Mouse (Mus musculus): ENCODE data around the gene Atpaf2. TPM values are rescaled to one million over a fixed set of nuclear protein-coding genes. Genes with fewer than 3 reads are reported as not detected.
A peak's percentile ranks its signal among the peaks of the same experiment; 100 is the strongest.
"Not testable (repeated sequence)": the region's sequence is repeated elsewhere in the genome, so short reads cannot be mapped to it uniquely, and the experiment has no call there.

The Atpaf2 gene
- 10 to 100 TPM; 29.9 to 31.5 TPM for total RNA-seq (2021)

DNA sequence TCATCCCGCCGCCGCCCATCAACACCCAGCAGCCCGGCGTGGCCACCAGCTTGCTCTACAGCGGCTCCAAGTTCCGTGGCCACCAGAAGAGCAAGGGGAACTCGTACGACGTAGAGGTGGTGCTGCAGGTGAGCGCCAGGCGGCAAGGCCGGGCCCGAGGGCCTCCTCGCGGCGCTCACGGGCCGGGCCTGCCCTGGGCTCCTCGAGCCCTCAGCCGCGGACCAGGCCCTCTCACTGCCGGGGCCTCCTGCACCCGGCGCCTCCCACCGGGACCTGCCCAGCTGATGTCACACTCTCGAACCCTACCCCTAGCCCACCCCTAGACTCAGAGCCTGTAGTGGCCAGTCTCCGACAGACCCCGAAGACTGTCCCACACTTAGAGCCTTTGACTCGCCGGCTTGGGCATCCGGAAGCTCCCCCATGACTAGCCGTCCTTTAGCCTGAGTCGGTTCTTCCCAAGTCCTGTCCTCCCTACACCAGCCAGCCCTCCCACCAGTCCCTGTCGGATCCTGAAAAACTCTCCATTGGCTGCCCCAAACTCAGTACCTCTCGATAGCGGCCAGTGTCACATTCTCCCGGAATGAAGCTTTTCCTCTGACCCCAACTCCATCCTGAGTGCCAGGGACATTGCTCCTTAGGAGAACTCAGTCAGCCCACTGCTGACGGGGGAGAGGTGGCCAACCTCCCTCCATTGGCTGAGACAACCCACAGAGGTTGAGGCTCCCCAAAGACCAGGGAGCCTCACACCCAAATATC is at the start of gene Atpaf2:
TSS of gene Atpaf2 (minus strand) at position 741 of the 756 bp plus-strand sequence.
- peak; percentile 16 to 23 for DNase-seq (ENCODE audit: low spot score in 2 of 2)
- intact Hi-C loops (cut with DNase I) = loop anchor here (2.0 to 10.0 kb wide), 3 partner anchors 65 to 453 kb away; partner anchors contain the start of genes Drc3, Rasd1 and Tom1l2

DNA sequence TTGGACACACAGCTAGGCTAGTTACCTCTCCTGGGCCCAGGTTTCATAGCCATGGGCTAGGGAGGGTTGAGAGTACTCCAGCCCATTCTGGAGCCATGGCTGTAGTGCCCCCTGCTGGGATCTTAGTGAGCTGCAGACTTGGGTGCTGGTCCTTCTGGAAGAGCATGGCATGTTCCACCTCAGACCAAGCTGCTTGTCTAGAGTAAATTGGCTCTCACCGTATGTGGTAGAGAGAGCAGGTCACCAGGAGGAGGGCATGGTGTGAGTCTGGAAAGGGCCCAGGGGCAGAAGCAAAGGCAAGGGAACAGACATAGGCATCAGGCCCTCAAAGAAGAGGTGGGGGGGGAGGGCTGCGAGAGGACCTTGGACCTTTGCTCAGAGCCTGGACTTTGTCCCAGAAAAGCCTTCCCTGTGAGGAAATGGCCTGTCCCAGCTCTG is 47.7 kb upstream of the Atpaf2 start:
- no peak for DNase-seq (ENCODE audit: low spot score in 2 of 2)
- intact Hi-C loops (cut with DNase I) = no loop called here

DNA sequence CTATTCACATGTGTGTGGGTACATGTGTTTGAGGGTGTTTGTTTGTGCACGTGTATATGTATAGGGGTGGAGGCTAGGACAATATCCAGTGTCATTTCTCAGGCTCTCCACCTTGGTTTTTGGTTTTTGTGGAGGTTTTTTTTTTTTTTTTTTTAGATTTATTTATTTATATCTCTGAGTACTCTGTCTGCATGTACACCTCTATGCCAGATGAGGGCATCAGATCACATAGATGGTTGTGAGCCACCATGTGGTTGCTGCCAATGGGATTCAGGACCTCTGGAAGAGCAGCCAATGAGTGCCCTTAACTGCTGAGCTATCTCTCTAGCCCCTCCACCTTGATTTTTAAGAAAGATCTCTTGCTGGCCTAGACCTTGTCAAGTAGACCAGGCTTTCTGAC is 39.7 kb upstream of the Atpaf2 start:
- intact Hi-C loops (cut with DNase I) = no loop called here
- no peak for DNase-seq (ENCODE audit: low spot score in 2 of 2)

DNA sequence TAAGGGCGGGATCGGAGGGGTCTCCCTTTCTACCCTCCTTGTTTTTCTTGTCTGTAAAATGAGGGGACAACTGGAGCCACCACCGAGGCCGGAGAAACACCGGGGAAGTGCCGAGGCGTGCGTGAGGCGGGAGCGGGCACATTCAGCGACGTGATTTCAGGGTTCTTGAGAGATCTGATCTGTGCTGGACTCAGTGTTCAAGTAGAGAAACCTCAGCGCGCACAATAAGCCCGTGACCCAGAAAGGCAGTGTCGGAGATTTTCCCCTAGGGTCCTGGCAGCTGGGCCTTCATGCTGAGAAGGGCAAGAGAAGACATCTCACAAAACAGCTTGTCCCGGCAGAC is 36.5 kb upstream of the Atpaf2 start:
- no peak for DNase-seq (ENCODE audit: low spot score in 2 of 2)
- intact Hi-C loops (cut with DNase I) = loop anchor here (2.0 kb wide), 1 partner anchor 82 kb away; the partner anchor contains the start of gene Alkbh5

DNA sequence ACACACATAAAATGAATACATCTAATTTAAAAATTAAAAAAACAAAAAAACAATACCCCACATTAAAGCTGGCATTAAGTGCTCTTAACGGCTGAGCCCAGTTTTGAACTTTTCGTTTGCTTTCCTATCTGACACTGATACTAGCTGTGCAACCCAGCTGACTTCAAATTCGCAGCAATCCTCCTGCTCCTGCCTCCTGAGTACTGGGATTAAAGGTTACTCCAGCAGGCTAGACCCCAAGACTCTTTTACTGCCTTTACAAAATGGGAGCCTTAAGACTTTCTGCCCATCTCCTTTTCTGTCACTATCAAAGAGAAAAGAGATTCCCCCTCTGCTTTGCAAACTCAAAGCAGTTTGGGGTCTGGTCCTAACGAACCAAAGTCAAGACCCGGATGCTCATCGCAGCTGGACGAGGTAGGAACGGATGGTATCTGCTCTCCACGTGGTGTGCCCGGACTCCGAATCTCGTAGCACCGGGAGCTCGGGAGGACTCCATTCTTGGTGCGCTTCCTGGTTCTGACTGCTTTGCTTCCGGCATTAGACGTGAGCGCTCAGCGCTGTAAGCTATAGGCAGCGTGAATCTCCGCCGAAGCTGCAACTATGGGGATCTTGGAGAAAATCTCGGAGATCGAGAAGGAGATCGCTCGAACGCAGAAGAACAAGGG is 36.0 kb upstream of the Atpaf2 start, which contains the start of gene Drg2:
TSS of gene Drg2 (plus strand) at position 512 of the 665 bp plus-strand sequence.
- intact Hi-C loops (cut with DNase I) = loop anchor here (2.0 kb wide), 1 partner anchor 83 kb away; the partner anchor contains the start of gene Alkbh5
- peak; percentile 88 to 90 for DNase-seq (ENCODE audit: low spot score in 2 of 2)

DNA sequence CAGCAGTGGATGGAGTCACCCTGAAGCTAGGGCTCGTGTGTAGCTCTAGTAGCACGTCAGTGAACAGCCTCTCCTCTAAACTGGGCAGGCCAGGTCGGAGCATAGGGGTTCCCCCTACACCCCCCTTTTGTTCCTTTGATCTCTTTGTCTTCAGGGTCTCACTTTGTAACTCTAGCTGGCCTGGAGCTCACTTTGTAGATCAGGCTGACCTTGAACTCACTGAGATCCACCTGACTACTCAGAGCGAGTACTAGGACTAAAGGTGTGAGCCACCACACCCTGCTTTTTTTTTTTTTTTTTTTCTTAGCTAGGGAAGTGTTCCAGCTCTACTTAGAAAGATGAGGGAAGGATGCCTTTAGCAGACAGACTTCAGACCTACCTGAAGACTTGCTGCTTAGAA is 25.8 kb upstream of the Atpaf2 start:
- intact Hi-C loops (cut with DNase I) = no loop called here
- no peak for DNase-seq (ENCODE audit: low spot score in 2 of 2)

DNA sequence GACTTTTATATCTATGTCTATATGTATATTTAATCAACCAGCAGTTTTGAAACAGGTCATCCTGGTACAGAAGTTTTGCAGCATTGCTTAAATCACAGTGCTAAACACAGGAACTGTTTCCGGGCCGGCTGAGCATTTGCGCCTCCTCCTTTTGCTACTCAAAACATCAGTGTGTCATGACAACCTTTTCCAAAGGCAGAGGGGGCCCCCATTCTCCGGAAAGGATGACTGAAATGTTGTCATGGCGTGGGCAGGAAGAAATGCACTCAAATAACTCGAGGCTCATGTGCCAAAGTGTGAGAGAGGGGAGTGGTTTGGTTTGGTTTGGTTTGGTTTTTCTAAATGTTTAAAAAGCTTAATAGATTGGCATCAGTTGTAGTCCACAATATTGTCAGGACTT is 24.6 kb upstream of the Atpaf2 start:
- DNase-seq (ENCODE audit: low spot score in 2 of 2) = no peak

DNA sequence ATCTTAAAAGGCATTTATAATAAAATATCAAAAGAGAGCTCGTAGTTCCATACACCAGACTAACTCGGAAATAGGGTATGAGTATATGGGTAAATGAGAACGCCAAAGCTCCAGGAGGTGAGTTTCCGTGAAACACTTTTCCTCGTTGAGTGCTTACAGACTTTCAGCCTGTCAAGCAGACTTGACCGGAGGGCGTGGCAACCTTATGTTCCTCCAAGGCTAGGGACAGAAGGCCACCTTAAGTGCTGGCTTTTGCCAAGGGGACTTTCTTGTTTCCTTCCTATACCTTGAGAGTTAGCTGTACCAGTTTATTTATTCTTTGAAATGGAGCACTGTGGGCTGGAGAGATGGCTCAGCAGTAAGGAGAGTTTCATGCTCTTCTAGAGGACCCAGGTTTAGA is 21.9 kb upstream of the Atpaf2 start:
- intact Hi-C loops (cut with DNase I) = no loop called here

More for the DNA sequence above, 24.6 kb upstream of the Atpaf2 start:
- intact Hi-C loops (cut with DNase I) = no loop called here

DNA sequence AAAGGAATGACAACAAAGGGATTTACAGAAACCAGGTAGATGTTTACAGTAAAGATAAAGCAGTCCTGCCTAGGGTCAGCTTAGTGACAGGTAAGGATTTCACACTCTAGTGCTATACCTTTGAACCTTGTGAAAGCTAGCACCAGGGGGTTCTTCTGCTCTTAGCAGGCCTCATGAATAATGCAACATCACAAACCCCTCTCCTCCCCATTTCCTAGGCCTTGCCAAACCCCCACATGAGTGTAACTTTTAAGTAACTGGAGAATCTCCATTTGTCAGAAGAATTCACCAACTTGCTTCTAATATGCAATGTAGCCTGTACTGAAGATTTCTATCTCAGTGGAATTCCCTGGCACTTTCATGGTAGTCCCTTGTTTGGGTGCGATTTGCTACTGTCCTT is 21.4 kb upstream of the Atpaf2 start:
- DNase-seq (ENCODE audit: low spot score in 2 of 2); intact Hi-C loops (cut with DNase I): not testable (repeated sequence)

More for the DNA sequence above, 21.9 kb upstream of the Atpaf2 start:
- no peak for DNase-seq (ENCODE audit: low spot score in 2 of 2)

DNA sequence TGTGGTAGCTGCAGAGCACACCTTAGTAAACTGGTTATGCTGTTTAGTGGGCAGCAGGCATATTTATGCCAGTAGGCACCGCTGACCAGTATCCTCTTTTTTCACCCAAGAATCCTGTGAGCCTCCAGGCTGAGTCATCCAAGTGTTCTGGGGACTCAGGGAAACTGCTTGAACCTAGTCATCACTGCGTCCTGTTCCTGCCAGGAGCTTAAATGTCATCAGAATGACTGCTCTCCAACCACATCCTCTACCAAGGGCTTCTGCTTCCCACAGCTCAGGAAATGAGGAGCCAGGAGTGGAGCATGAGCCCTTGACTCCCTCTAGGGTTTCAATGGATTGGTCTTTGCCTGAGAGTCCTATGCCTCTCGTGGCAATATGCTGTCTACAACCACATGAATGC is 18.4 kb upstream of the Atpaf2 start:
- no peak for DNase-seq (ENCODE audit: low spot score in 2 of 2)
- intact Hi-C loops (cut with DNase I) = no loop called here

DNA sequence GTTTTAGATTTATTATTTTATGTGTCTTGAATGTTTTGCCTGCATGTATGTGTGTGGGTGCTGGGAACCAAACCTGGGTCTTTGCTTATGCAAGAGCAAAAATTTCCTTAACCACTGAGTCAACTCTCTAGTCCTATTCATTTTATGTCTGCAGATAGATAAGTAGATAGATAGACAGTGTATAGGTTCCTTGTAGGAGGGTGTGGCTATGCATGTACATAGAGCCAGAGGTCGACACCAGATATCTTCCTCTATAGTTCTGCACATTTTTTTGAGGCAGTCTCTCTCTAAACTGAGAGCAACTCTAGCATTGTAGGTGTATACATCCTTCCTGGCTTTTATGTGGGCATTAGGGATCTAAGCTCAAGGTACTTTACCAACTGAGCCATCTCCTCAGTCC is 16.9 kb upstream of the Atpaf2 start:
- DNase-seq (ENCODE audit: low spot score in 2 of 2) = no peak
- intact Hi-C loops (cut with DNase I) = no loop called here

DNA sequence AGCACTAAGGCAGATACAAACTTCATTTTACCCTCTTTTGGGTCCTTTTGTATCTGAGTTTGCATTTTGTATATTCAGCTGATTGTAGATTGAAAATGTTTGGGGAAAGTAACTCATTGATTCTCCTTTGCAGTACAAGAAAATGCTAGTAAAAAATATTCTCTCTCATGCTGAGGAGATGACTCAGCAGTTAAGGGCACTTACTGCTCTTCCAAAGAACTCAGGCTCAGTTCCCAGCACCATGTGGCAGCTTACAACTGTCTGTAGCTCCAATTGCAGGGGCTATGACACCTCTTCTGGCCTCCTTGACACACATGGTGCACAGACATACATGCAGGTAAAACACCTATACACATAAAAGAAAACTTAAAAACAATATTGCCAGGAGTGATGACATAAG is 15.2 kb upstream of the Atpaf2 start:
- intact Hi-C loops (cut with DNase I) = no loop called here
- DNase-seq (ENCODE audit: low spot score in 2 of 2) = no peak

DNA sequence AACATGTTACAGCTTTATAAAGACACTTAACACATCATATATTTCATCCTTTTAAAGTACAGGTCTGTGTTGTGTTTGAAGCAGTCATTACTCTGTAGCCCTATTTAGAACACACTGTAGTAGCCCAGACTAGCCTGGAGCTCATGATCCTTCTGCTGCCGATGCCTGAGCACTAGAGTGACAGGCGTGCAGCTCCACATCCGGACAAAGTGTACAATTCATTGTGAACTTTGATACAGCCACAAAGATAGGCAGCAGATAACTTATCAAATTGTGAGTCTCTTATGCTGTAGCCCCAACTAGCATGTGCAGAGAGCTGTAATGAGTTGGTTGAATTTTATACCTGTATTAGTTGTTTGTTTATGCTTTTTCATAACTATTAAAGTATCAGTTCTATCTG is 9.4 kb upstream of the Atpaf2 start:
- intact Hi-C loops (cut with DNase I) = no loop called here
- DNase-seq (ENCODE audit: low spot score in 2 of 2) = no peak

DNA sequence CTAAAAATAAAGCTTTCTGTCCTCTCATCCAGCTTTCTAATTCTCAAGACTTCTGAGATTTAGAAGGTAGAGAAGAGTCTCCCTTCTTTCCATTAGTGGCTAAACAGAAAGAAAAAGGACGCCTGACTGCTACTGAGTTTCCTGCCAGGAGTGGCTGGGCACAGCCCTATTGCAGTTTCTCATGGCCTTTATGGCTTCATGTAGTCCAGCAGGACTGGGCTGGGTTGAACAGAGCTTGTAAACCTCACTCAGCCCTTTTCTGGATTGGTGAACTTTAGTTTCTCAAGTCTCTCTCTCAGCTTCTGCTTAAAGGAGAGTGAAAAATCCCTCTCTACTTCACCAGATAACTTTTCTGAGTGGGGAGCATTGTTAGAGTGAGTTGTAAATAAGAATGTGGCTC is 8.2 kb upstream of the Atpaf2 start:
- intact Hi-C loops (cut with DNase I) = no loop called here
- DNase-seq (ENCODE audit: low spot score in 2 of 2) = no peak

DNA sequence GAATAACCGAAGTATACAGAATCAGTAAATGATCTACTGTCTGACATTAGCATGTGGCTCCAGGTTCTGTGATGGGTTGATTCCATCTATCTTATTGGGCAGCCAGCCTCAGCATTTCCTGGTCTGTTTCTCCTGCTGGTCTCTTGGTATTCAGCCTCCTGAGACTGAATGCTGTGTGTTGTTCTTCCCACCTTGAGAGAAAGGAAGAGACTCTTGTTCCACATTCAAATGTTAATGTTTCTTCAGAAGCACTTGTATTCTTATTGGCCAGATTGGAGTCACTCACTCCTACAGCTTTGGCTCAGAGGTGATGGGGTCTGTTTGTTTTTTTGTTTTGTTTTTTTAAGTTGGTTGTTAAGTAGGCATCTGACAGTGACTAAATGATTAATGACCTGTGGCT is 4.7 kb upstream of the Atpaf2 start:
- DNase-seq (ENCODE audit: low spot score in 2 of 2) = no peak
- intact Hi-C loops (cut with DNase I) = no loop called here

DNA sequence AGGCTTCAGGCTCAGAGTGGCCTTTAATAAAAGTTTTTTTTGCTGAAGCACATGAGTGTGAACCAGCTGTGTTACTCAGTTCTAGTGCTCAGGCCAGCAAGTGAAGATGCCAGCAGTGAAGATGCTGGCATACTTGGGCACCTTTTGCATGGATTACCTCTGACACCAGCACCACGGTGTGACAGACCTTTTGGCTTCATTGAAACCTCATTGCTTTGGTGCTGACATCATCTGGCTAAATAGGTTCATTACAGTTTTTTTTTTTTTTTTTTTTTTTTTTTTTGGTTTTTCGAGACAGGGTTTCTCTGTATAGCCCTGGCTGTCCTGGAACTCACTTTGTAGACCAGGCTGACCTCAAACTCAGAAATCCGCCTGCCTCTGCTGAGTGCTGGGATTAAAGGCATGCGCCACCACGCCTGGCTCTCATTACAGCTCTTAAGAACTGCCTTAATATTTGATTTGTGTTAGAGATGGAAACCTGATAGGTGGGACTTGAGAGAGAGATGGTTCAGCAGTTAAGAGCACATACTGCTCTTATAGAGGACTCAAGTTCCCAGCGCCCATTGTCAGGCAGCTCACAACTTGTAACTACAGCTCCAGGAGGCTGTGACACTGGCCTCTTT is 3.9 kb upstream of the Atpaf2 start:
- no peak for DNase-seq (ENCODE audit: low spot score in 2 of 2)
- intact Hi-C loops (cut with DNase I) = no loop called here

DNA sequence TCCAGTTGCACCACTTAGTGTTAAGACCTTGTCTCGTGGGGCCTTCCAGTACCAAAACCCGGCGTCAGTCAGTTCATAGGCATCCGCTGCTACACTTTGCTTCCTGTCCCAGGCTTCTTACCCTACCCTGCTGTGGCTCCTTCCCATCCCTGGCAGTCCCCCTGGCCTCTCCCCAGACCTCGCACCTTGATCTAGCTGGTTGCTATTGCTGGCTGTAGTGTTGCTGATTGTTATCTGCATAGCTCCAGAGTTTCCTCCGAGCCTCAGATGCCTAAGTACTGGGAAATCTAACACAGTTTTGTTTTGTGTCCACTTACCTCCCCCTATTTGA is 181 bp upstream of the Atpaf2 start:
- DNase-seq (ENCODE audit: low spot score in 2 of 2) = no peak
- intact Hi-C loops (cut with DNase I) = loop anchor here (5.0 to 10.0 kb wide), 2 partner anchors 221 to 454 kb away; partner anchors contain the start of gene Rasd1

DNA sequence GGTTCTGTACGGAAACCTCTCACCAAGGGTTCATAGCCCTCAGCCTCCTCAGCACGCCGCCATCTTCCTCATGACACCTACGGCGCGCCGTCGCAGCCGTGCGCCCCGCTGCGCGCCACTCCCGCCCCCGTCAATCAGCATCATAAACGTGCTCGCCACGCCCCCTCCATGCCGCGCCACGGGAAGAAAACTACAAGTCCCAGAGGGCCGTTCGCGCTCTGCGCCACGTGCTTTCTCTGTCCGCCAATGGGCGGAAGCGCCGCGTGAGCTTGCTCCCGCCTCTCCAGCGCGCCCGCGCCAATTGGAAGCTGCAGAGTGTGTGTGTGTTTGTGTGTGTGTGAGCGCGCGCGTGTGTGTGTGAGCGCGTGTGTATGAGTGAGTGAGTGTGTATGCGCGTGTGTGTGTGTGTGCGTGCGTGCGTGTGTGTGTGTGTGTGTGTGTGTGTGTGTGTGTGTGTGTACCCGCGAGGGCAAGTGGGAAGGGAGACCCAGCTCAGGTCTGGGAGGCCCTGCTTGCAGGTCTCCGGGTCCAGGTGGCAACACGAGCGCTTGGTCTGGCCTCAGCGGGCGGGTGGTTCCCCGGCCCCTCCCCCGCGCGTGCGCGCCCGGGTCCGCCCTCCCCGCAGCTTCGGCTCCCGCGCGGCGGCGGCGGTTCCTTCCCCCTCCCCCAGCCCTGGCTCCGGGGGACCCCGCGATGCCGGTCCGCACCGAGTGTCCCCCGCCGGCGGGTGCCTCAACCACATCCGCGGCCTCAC is 1.1 kb downstream of the Atpaf2 start, which contains the start of gene Gid4:
TSS of gene Gid4 (plus strand) at position 183 of the 754 bp plus-strand sequence.
- DNase-seq (ENCODE audit: low spot score in 2 of 2) = peak; percentile 99
- intact Hi-C loops (cut with DNase I) = loop anchor here (2.0 to 10.0 kb wide), 3 partner anchors 64 to 452 kb away; partner anchors contain the start of genes Drc3, Rasd1 and Tom1l2

DNA sequence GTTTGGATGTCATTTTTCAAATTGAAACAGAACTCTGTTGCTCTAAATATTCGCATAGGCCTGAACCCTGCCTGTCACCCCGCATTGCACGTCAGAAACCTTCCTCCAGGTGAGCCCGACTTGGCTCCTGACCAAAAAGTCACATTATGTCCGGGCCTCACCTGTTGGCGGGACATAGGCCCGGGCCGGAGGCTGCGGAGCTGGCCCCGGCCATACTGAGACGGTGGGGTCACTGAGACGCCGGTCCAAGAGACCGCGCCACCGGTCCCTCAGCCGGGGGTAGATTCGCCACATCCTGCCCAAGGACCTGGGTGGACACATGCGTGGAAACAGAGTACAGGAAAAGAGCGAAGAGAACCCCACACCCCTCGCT is 1.7 kb downstream of the Atpaf2 start:
- intact Hi-C loops (cut with DNase I) = loop anchor here (2.0 to 10.0 kb wide), 3 partner anchors 64 to 452 kb away; partner anchors contain the start of genes Drc3, Rasd1 and Tom1l2
- no peak for DNase-seq (ENCODE audit: low spot score in 2 of 2)

DNA sequence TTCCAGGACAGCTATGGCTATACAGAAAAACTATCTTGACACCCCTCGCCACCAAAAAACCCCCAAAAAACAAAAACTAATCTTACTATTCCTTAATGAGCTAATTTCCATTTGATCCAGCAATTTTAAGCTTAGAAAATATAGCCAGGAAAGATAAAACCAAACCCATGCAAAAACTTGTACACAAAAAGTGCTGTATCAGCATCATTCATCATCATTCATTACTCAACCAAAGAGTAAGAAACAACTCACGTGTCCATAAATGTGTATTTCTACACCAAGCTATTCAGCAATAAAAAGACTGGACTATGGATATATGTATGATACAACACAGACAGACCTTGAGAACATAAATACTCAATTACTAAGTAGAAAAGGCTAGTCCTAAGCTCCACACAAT is 5.3 kb downstream of the Atpaf2 start:
- intact Hi-C loops (cut with DNase I) = loop anchor here (5.0 to 10.0 kb wide), 3 partner anchors 161 to 448 kb away; partner anchors contain the start of gene Rasd1
- no peak for DNase-seq (ENCODE audit: low spot score in 2 of 2)
